Mouse (Mus musculus): ENCODE data around the gene Aox3.

The Aox3 gene

GRCm38 (mm10) chr1:58198386-58198785 is 85.5 kb downstream of the Aox3 start:
- DNase-seq (ENCODE audit: low spot score), result no peak

- peak; percentile 25 for DNase-seq (ENCODE audit: low spot score)
Measured at GRCm38 (mm10) chr1:58210203-58210602, 97.3 kb downstream of the Aox3 start, which contains the start of gene Aox4. Gene Aox4, plus strand, starts transcription at chr1:58210397.

- DNase-seq (ENCODE audit: low spot score), result no peak
Measured at GRCm38 (mm10) chr1:58212805-58213204, 99.9 kb downstream of the Aox3 start.

DNA sequence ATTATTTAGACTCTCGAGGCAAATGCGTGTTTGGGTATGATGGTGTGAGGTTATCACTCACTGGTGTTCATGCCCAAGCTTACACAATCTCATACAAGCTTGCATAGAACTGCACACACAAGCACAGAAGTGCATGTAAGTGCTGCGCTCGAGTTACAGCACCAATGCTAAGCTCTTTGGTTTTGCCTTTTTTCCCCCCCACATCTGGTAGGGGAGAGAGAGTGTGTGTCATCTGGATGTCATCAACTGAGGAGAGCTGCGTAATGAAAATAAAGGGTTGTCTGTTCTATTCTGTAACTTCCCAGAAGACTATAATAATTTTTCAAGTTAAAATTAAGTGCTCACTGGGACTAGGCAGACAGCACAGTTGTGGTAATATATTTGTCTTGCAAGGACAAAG is 100.9 kb downstream of the Aox3 start:
- DNase-seq (ENCODE audit: low spot score), result no peak

GRCm38 (mm10) chr1:58215353-58215752 is 102.4 kb downstream of the Aox3 start:
- DNase-seq (ENCODE audit: low spot score), result no peak

DNA sequence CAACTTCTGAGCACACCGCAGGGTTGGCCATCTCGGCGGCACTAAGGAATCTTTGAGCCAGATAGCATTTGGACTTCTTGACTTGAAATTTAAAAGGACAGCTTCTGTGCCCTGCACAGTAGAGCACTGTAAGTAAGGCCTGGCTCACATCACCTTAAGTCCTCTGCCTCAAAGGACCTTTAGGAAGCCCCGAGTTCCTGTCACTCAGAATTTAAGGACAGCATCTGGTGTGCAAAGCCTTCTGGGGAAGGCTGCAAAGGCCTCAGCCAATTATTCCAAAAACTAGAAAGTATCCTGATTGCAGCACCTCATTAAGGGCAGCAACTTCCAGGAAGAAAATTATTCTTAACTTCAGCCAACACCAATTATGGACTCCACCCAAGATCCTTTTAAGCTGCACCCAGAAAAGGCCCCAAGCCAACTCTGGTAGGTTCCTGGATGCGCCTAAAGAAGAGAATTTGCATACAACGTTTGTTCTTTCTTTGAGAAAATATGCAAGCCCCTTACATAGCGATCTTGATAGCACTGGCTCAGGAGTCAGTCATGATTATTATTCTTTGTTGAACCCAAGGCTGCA is 103.1 kb downstream of the Aox3 start:
- DNase-seq (ENCODE audit: low spot score), result no peak

- no peak for DNase-seq (ENCODE audit: low spot score)
Measured at GRCm38 (mm10) chr1:58221070-58221469, 108.1 kb downstream of the Aox3 start.

- no peak for DNase-seq (ENCODE audit: low spot score)
Measured at GRCm38 (mm10) chr1:58221879-58222278, 108.9 kb downstream of the Aox3 start.

GRCm38 (mm10) chr1:58228086-58228485 is 115.2 kb downstream of the Aox3 start:
- DNase-seq (ENCODE audit: low spot score), result no peak

DNA sequence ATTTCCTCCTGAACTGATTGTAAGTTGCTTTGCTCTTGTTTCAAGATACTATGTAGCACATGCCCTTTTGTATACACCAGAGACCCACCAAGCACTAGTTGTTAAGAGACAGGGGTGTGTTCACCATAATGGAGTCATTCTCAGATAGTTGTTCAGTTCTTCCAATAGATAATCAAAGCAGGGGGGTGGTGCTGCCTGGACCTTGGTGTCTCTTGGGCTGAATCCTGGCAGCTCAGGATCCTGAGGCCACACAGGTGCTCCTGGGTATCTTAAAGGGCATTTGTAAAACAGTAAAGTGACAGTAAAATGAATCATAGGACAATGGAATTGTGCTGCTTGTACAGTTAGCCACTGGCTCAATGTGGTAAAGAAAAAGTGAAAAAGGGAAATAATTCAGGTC is 116.0 kb downstream of the Aox3 start:
- DNase-seq (ENCODE audit: low spot score), result no peak

GRCm38 (mm10) chr1:58229774-58230173 is 116.8 kb downstream of the Aox3 start:
- no peak for DNase-seq (ENCODE audit: low spot score)

DNA sequence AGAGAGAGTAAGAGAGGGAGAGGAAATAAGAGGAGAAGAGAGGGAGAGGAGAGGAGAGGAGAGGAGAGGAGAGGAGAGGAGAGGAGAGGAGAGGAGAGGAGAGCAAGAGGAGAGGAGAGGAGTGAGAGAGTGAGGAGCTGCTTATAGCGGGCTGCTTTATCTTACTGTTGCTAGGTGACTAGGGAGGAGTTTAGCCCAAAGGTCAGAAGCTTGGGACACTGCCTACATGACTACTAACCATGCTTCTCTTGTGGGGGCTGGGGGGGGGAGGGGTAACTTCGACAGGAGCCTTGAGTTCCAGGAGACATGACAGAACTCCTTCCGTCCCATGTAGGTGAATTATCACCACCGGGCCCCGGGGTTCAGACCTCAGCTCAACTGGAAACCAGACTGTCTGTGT is 117.6 kb downstream of the Aox3 start:
- no peak for DNase-seq (ENCODE audit: low spot score)

- no peak for DNase-seq (ENCODE audit: low spot score)
Measured at GRCm38 (mm10) chr1:58235405-58235804, 122.5 kb downstream of the Aox3 start.

- no peak for DNase-seq (ENCODE audit: low spot score)
Measured at GRCm38 (mm10) chr1:58237527-58238299, 124.8 kb downstream of the Aox3 start.

- no peak for DNase-seq (ENCODE audit: low spot score)
Measured at GRCm38 (mm10) chr1:58238440-58238839, 125.5 kb downstream of the Aox3 start.

GRCm38 (mm10) chr1:58238961-58239360 is 126.0 kb downstream of the Aox3 start:
- no peak for DNase-seq (ENCODE audit: low spot score)

DNA sequence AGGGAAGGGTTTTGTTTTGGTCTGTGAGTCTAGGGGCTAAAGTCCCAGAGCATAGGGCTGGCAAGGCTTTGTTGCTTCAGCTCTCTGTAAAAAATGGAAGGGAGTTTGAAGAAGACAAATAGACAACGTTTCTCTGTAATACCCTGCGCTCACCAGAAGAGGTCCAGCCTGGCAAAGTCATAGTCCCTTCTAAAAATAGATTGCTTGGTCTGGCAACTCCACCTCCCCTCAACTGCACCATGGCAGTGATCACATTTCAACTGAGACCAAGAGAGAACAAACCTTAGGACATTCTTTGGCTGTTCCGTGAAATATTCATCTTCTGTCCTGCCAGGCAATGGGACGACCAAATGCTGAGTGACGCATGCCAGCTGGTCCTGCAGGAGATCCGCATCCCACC is 127.4 kb downstream of the Aox3 start:
- no peak for DNase-seq (ENCODE audit: low spot score)

- no peak for DNase-seq (ENCODE audit: low spot score)
Measured at GRCm38 (mm10) chr1:58244487-58244886, 131.6 kb downstream of the Aox3 start.

DNA sequence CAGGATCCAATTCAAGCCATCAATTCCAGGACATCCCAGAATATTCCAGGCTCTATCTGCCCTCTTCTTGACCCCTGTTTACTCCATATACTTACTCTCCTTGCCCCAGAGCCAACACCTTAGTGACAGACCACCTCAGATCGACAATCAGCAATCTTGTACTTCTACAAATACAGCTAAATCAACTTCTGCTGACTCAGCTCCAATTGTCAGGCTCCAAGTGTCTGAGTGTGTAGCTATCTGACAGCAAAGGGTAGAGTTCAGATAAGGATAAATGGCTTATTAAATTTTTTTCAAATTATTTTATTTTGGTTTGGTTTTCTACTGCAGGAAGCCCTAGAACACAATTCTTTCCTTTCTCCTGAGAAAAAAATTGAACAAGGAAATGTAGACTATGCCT is 135.6 kb downstream of the Aox3 start:
- DNase-seq (ENCODE audit: low spot score), result no peak
